Mouse (Mus musculus): ENCODE results near the gene Tfcp2.

Tfcp2 gene

DNA sequence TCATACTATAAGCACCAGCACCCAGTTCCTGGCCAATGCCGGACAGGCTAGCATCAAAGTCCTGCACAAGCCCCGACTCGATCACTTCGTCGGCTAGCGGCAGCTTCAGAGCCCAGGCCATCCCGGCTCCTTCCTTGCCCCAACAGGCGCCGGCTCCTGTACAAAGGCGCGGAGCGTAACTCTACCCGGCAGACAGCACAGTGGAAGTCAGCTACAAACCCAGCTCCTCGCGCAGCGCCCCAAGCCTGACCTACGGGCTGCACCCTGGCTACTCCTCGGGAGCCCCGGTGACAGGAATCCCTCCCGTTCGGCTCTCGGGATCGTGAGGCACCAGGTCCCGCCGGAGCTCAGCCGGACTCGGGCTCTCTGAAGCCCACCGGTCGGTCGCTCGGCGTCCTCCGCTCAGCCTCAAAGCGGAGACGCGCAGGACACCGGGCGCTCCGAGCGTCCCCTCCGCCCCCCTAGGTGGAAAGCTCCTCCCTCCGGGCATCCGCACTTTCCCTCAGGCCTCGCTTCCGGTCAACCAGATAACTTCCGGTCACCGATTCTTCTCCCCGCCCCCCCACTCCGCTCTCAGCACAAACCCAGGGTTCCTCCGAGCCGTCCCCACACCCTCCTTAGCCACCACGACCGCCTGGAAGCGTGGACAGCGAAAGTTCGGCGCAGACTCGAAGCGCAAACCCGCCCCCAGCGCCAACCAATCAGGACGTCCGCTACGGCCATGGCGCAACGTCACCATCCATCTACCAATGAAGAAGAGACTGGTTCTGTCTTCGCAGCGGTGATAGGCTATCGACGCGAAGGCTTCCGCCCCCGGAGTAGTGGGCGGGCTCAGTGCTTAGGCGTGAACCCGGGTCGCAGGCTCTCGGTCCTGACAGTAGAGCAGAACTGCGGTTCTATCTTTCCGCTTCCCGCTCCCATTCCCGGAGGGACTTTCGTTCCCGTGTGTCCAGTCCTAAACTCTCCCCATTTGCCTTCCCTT is at the start of gene Tfcp2:
TSS of gene Tfcp2 (minus strand) at position 683 of the 982 bp plus-strand sequence.
- DNase-seq = peak; percentile 99

DNA sequence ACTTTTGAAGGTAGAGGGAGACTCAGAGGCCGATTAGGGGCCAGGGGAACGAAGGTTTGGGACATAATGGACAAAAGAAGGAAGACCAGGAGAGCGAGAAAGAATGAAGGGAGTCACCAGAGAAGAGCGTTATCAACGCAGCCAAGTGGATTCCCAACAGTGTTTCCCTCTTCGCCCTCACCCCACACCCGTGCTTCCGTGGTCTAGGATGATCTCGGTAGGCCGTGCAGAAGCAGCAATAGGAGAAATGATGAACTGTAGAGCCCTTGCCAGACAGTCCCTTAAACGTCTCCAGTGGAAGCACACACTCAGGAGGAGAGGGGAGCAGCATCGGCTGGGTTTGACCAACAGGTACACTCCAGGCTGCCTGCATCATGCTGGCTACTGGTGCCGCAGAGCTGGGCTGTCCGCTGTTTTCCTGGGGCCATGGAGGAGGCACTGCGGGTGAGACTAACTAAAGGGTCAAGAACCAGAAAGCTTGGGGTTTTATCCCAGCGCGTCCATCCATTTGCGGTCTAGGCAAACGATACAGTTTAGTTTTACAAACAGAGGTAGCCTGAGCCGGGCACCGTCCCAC is 49.0 kb upstream of the Tfcp2 start:
- DNase-seq = no peak

DNA sequence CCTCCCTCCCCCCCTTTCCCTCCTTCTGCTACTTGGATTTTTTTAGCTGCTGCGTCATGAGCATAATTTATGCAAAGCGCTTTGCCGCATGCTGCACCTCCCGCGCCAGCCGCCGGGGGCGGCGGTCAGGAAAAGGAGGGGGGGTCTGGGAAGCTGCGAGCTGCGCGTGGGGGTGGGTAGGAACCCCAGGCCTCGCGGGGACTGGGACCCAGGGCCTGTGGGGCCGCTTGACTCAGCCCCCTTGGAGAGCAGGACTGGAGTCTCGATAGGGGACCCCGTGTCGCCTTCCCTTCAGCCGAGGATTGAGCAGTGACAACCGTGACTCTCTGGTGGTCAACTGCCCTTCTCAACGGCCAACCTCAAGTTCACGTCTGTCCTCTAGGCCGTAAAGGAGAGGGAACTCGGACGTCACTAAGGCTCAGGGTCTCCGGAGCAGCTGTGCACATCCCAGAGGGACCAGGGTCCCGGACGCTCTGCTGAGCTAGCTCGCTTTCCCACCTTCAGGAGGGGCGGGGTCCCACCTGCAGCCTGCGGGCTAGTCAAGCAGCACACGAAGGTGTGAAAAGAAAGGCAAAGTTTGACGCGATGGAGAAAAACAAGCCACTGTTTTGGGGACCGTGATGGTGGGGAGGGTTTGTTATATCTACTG is 48.4 kb upstream of the Tfcp2 start:
- DNase-seq = peak; percentile 68

DNA sequence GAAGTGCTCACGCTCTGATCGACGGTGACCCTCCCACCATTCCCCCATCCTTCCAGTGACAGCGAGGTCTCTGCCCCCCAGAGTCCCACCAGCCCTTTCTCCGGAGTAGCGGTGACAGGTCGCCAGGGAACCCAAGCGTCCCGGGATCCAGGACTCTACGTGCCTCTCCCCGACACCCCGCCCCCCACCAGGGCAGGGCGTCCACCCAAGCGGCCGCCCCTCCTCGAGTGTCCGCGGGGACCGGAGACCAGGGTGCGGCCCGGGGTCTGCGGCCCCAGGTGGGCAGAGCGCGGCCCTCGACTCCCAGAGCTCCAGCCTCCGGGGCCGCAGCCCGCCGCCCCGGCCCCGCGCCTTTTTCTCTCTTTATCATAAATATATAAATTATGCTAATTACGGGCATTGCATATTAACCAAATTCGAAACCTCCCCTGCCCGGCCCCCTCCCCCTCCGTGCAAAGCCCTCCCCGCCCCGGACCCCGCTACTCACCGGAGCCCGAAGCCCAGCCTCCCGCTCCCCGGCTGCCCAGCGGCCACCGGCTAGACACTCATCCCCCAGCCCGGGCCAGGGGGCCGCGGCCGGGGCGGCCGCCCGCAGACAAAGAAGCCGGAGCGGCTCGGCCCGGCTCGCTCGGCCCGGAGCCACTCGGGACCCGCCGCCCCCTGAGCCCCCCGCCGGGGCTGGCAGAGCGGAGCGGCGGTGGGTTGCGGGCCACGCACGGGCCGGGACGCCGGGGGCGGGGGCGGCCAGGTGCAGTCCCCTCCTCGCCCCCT is 47.7 kb upstream of the Tfcp2 start, which contains the start of gene Pou6f1:
TSS of gene Pou6f1 (minus strand) at position 709 of the 771 bp plus-strand sequence.
- DNase-seq = peak; percentile 52

DNA sequence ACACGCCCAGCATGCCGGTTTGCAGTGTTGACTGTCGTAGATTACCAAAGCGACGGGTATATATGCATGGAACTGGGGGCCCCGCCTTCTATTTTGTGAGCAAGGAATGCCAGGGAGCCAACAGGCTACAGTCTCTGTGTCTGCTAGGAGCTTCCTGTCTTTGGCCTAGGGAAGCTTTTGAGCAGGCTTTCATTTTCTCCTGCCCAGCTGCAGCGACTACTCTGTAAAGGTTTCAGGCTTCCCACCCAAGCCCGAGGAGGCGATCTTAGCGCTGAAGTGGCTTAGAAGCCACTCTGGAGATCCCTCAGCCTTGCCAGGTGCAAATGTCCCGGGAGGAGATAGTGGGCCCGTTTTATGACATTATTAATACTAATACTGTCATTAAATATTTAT is 47.1 kb upstream of the Tfcp2 start:
- no peak for DNase-seq

DNA sequence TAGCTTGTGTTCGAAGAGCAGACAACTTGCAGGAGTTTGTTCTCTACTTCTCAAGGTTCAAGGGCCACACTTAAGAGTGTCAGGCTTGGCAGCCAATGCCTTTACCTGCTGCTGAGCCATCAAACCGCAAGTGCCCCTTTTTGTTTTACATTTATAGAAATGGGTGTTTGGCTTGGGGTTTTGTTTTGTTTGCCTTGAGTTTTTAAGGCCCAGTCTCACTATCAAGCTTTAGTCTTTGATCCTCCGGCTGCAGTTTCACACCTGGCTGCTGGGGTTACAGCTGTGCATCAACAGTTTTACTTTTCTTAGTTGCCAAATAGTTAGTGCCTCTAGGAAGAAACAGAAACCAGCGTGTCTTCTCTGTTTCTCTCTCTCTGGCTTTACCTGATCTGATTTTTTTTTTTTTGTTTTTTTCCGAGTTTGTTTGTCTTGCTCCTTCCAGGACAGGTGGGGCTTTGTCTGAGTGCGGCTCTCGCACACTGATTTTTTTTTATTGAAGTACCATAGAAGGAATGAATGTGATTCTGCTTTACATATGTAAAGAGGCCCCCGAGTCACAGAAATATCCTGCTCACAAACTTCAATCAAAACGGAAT is 46.6 kb upstream of the Tfcp2 start:
- no peak for DNase-seq

DNA sequence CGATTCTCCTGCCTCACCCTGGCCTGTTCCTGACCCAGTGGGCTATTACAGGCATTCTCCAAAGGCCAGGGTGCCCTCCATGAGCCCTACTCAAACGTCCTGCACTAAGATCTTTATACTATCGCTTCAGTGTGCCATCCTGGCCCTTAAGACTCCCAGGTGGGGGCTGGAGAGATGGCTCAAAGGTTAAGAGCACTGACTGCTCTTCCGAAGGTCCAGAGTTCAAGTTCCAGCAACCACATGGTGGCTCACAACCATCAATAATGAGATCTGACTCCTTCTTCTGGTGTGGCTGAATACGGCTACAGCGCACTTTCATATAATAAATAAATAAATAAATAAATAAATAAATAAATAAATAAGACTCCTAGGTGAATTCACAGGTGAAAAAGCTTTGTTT is 41.0 kb upstream of the Tfcp2 start:
- no peak for DNase-seq

DNA sequence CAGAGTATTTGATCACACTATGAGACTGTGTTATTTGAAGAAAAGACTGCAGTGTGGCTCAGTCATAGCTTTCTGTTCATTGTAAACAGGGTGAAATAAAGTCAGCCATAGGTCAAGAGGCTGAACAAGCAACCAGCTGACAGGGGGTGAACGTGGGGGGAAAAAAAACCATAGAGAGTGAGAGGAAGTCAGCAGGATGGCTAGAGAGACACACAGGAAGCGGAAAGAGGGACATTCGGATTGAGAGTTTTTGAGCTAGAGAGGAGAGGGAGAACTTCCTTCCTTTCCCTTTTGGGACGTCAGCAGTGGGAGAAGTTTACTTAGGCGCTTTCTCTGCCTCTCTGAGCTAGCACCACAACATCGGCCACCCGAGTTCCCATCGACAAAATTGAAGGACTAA is 38.6 kb upstream of the Tfcp2 start:
- DNase-seq = no peak

DNA sequence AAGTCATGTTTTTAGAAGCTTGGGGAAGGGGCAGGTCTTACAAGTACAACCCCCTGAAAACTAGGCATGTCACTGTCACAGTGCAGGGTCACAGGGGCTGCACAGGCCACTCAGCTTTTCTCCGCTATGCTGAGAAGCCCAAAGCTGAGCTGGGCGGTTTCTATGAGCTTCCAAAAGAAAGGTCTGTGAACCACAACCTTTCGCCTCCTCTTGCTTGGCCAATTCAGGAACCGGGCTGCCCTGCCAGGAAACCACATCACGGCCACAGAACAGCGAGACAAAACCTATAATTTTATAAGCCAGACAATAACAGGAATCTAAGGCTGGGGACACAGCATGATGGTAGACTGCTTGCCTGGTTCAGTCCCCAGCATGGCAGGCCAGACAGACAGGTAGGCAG is 36.5 kb upstream of the Tfcp2 start:
- DNase-seq = no peak

DNA sequence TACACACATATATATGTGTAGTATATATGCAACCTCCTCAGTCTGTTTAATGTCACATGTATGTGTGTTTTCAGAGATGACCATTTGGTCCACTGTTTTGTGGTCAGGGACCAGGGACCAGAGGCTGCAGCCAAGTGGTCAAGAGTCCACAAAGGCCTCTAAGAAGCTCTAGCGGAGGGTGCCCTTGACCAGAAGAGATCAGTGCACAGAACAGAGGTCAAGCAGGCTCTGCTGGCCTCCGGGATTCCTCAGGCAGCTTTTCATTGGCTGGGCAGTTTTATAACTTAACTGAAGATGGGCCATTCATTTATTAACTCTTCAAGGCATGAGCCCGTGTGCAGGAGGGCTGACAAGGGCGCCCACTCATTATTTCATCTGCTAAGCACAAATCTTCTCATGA is 35.4 kb upstream of the Tfcp2 start:
- DNase-seq = no peak

DNA sequence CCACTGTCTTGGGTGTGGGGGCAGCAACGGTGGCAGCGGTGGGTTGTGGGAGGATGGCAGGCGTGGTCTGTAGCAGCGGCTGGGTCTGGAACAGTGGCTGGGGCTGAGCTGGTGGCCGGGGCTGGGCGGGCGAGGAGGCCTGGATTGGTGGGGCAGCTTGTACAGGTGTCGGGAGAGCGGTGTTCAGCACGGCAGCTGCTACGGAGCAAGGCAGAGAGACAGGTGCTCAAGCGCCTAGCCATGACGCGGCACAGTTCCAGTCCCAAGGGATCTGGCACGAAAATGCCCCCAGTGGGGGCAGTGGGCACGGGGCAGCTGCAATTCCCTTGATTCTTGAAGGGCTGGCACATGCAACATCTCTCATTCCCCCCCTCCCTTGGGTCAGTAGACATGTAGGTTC is 34.1 kb upstream of the Tfcp2 start:
- no peak for DNase-seq

DNA sequence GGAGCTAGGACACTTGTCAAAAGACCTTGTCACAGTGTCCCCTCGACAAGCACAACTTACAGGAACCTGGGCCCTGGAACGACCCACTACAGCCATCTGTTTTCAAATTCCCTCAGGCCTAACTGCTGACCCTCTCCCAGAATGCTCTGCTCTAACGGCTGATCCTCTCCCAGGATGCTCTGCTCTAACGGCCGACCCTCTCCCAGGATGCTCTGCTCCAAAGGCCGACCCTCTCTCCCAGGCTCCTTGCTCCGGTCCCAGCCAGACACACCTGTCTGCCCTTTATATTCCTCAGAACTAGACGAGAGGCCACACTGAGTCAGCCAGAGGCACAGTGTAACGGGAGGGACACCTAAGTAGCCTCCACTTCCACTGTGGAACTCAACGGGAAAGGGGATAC is 28.3 kb upstream of the Tfcp2 start:
- no peak for DNase-seq

DNA sequence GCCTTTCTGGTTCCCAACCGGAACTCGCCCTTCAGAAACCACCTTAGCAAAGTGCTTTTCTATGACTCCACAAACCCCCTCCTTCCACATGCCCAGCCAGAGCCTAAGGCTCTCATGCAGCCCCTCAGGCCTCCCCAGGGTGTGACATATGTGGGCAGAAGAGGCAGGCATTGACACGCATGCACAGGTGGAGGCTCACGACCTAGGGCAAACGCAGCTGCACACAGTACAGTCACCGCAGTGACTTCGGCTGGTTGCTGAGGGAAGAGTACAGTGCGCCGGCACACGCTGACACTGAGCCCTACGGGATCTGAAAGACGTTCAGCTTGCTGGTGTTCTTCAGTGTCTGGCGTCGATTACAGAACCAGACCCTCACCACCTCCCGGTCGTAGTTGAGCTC is 26.2 kb upstream of the Tfcp2 start:
- DNase-seq = no peak

DNA sequence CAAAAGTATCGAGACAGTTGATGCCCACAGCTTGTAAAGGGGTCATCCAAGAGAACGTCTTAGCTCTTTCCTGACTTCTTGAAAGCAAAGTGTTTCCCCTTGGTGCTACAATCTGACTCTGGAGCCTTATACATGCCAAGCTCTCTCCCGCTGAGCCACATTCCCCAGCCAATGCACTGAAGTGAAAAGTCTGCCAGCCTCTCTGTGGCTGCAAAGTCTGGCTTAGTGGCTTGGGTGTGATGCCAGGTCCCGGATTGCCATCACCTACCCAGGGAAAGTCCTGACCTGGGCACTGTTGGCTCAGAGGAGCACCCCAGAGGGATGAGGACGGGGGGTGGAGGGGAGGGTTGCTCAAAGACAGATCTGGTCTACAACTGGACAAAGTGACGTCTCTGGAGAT is 25.0 kb upstream of the Tfcp2 start:
- no peak for DNase-seq

DNA sequence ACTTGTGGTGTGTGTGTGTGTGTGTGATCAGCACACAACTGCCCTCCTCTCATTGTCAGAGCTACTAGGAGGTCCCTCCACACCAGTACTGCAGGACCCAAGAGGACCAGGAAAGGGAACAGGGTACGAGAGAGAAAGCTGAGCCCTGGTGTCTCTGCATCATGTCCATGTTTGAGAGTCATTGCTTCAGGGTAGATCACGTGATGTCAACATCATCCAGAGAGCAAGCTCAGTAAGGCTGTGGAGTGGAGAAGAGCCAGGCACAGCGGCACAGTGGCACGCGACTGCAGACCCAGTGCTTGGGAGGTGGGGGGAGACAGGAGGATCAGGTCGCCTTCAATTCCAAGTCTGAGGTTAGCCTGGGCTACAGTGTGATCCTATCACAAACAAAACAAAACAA is 24.6 kb upstream of the Tfcp2 start:
- no peak for DNase-seq

DNA sequence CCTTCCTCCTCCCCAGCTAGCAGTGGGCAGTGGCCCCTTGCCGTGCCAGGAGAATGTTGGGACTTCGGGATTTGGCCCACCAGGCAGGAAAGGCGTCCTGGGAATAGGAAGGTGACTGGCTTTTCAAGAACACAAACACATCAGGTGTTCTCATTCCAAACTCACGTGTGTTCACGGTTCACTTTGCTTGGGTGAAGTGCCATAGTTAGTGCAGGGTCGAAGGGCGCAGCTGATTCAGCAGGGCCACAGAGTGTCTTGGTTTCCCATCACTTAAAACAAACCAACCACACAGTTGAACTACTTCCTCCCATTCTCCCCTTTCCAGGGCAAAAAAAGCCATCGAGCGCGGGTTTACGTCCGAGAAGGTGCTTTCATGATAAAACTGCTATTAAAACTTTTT is 23.6 kb upstream of the Tfcp2 start:
- DNase-seq = no peak

DNA sequence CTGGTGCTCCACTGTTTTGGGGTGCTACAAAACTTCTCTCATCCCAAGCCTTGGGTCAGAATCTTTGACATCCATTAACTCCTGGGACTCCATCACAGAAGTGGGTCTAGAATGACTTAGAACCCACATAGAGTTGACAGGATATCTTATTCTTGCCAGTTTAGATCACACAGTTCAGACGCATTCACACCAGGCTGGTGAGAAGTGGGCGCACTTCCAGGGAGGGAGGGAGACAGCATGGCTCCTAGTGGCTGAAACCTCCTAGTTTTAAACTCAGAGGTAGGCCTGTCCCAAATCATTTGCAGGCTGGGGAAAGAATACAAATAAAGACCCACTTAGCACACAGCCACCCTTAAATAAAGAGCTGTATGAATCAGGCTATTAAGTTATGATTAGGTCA is 22.6 kb upstream of the Tfcp2 start:
- DNase-seq = no peak

DNA sequence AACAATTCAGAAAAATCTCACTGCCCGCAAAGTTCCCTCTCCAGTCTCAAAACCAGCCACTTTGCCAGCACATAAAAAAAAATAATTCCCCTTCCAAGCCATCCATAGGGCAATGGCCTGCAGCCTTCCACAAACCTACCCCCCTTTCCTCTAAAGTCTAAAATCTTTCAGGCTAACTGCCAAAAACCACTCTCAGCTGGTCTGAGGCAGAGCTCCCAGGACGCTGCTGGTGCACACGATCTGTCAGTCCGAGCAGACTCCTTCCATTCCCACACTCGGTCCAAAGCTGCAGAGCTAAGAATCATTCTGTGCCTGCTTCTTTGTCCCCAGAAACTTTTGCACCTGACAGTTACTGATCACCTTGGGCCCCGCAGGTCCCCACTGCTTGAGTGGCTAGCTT is 22.1 kb upstream of the Tfcp2 start:
- no peak for DNase-seq

DNA sequence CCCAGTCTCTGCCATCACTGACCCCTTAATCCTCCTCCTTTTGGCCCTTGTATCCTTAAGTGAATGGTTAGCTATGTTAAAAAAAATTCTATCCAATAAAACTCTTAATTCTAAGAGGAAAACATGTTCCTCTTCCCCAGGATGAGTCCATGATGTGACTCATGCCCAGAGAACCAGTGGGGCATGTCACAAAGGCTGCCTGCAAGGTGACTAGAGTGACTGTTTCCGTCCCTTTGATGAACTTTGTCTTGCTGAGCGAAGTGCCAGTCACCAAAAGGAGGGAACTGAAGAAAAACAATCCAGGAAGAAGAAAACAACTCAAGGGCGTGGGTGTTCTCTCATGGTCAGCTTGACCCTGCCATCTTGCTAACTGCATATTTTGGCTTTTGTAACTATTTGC is 17.4 kb upstream of the Tfcp2 start:
- no peak for DNase-seq

DNA sequence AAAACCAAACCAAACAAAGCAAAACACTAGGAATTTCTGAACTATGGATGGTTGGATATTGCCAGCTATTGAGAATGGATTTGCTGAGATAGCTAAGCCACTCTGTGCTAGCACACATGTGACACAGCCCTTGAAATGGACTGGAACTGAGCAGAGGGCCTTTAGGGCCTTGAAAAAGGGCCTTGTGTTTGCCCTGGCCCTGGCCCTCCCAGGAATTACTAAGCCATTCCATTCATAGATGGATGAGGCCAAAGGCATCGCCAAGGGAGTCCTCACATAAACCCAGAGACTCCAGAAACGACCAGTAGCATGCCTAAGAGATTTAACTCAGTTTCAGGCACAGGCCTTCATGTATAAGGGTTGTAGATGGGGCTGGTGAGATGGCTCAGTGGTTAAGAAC is 14.7 kb upstream of the Tfcp2 start:
- DNase-seq = no peak

DNA sequence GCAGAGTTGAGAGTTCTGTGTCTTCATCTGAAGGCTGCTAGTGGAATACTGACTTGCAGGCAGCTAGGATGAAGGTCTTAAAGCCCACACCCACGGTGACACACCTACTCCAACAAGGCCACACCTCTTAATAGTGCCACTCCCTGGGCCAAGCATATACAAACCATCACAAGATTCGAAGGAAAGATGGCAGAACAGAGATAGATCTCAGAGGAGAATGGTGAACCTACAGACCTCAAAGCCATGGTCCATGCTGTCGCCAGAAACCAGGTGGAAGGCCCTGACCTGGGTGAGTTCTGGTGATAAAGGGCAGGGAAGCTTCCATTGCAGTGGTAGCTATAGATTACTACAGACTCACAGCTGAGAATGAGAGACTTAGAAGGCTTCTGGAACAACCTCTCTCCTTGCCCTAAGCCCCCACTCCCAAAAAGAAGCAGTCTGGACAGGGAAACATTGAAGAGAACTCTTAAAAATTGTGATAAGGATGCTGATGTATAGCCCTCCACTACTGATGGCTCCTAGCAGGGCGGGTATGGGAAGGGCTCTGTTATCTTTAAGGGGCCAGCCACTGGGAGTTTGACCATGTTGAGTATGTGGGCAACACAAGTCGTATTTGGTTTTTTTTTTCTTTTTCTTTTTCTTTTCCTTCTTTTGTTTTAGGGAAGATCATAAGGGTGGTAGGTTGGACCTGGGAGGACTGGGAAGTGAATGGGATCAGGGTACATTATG is 6.1 kb upstream of the Tfcp2 start:
- DNase-seq = no peak

DNA sequence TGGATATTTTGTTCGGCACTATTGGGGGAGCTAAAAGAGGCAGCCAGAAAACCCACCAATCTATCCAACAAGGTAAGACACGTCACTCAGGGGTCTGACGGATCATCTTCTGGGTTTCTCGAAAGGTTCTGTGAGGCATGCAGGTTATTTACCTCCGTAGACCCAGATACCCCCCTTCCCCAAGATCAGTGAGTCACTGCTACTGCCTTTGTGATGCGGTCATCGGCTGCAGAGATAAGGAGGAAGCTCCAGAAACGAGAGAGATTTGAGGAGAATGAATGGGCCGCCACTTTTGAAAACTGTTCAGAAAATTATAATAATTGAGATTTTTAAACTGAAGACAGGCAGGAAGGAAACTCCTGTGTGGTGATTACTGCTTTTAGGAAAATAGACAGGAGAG is 4.6 kb upstream of the Tfcp2 start:
- no peak for DNase-seq

Measured in cerebellum, adult 11 months (tissue).